Mouse (Mus musculus) lung, embryonic 14.5 days (tissue): Measurements from ENCODE around the gene Arhgef33. TPM values are rescaled to one million over a fixed set of nuclear protein-coding genes. Genes with fewer than 3 reads are reported as not detected.
A peak's percentile ranks its signal among the peaks of the same experiment; 100 is the strongest.

Source experiments
- ATAC-seq: fragments of 200-750 bp; cut with Nextera tagmentation; 2 replicates; pipeline ENCODE4 v1.8.0; 2017; ENCODE audit warnings: mild to moderate bottlenecking, moderate TSS enrichment, moderate library complexity; ENCODE audit not compliant: insufficient read depth
- DNase-seq: peaks from one replicate; pipeline ENCODE4 v3.0.0-alpha.2; 2015
- H3K27ac ChIP-seq: fragments of 300-500 bp; sonication (generic); 2 replicates; pipeline ENCODE4 v1.5.1; 2014; ENCODE audit warnings: low read depth, mild to moderate bottlenecking, moderate library complexity
- H3K27me3 ChIP-seq: fragments of 300-500 bp; sonication (generic); 2 replicates; pipeline ENCODE4 v1.6.1; 2014; ENCODE audit warnings: low read length, control low read depth; ENCODE audit not compliant: insufficient read depth
- H3K36me3 ChIP-seq: fragments of 300-500 bp; sonication (generic); 2 replicates; pipeline ENCODE4 v1.6.1; 2014; ENCODE audit warnings: control low read depth; ENCODE audit not compliant: insufficient read depth
- H3K4me1 ChIP-seq: fragments of 300-500 bp; sonication (generic); 2 replicates; pipeline ENCODE4 v1.6.1; 2014; ENCODE audit warnings: antibody characterized with exemption, control low read depth; ENCODE audit not compliant: insufficient read depth
- H3K4me2 ChIP-seq: fragments of 300-500 bp; sonication (generic); 2 replicates; pipeline ENCODE4 v1.6.1; 2014; ENCODE audit warnings: mild to moderate bottlenecking
- H3K4me3 ChIP-seq: fragments of 300-500 bp; sonication (generic); 2 replicates; pipeline ENCODE4 v1.5.1; 2014; ENCODE audit warnings: low read depth, low read length
- H3K9ac ChIP-seq: fragments of 300-500 bp; sonication (generic); 2 replicates; pipeline ENCODE4 v1.6.1; 2014
- H3K9me3 ChIP-seq: fragments of 300-500 bp; sonication (generic); 2 replicates; pipeline ENCODE4 v1.6.1; 2016; ENCODE audit warnings: low read depth, low read length, control low read depth
- CTCF ChIP-seq: IDR thresholded peaks from 2 replicates; pipeline ENCODE4 v1.5.1; 2016; ENCODE audit warnings: antibody characterized with exemption, low read depth
- WGBS: fragments of 180-500 bp; shearing (Covaris S2); extraction: QIAGEN DNeasy Blood & Tissue Kit; methylation state at CpG from one replicate; pipeline ENCODE4 v1.1.7; 2014; 5-methylcytosine and 5-hydroxymethylcytosine counted together
- polyA plus RNA-seq: library from polyadenylated mRNA; unstranded; fragments of >200 nt; fragmentation: Nextera tagmentation; extraction: Ambion mirVana; gene quantifications from 2 replicates; pipeline ENCODE4 v1.2.1, GENCODE M21; 2014

Arhgef33 gene
- polyA plus RNA-seq, 1 experiment from 2014 or later, result 0.74 TPM

- H3K27me3 ChIP-seq, result no peaks in the 10 kb centered on the region
- no peaks in the 10 kb centered on the region for H3K36me3 ChIP-seq
- H3K27ac ChIP-seq, result no peak overlapping the region
- no peak overlapping the region for H3K9ac ChIP-seq
- H3K9me3 ChIP-seq, result no peaks in the 10 kb centered on the region
- H3K4me2 ChIP-seq, result no peak overlapping the region
- TF ChIP-seq CTCF, result peak; percentile 49
- peak; percentile 43 for DNase-seq
- H3K4me1 ChIP-seq, result no peaks in the 10 kb centered on the region
- H3K4me3 ChIP-seq, result no peak overlapping the region
- ATAC-seq, result no peak
- WGBS, result 72% methylated on average over 4 of the region's 4 CpGs
Measured at GRCm38 (mm10) chr17:80345277-80345676, 38.1 kb downstream of the Arhgef33 start.

DNA sequence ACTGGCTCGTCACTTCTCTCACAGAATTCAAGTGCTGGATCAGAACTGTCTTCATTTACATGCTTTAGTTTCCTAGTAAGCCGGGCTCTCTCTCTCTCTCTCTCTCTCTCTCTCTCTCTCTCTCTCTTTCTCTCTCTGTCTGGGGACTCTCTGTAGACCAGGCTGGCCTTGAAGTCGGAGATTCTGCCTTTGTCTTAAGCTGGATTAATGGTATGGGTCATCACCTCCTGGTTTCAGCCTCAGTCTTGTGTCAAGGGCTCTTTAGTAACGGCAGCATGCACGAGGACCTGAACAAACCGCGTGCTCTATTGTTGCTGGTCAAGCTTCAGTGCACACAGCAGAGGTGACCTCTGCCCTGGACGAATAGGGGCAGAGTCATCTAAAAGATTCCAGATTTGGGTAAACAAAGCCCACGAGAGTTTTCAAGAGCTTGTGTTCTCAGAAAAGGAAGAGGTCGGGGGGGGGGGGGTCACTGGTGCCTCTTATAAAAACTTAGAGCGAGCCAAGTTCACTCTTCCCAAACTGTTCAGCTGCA, 39.5 kb downstream of the Arhgef33 start:
- no peak overlapping the region for H3K27ac ChIP-seq
- H3K4me3 ChIP-seq, result no peak overlapping the region
- no peaks in the 10 kb centered on the region for H3K36me3 ChIP-seq
- no peak overlapping the region for H3K9ac ChIP-seq
- H3K4me2 ChIP-seq, result no peak overlapping the region
- H3K9me3 ChIP-seq, result no peaks in the 10 kb centered on the region
- TF ChIP-seq CTCF, result no peak
- no peak for ATAC-seq
- DNase-seq, result no peak
- no peaks in the 10 kb centered on the region for H3K27me3 ChIP-seq
- no peaks in the 10 kb centered on the region for H3K4me1 ChIP-seq
- 49% methylated on average over 11 of the region's 11 CpGs for WGBS

DNA sequence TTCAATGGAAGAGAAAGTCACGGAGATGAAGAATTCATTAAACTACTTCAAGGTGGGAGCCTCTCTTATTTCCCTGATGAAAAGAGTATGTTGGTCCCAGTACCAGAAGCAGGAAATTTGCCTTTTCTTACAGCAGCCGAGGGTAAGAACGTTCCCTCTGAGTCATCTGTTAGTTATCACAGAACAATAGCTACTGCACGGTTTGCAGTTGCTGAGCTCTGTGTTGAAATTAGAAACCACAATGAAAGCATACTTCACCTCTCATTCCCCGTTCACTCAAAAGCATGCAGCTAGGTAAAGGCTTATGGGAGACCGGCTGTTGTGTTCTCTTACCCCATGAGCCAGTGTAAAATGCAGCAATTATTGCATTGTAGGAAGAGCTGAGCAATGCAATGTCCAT, 40.0 kb downstream of the Arhgef33 start:
- no peak for TF ChIP-seq CTCF
- Histone ChIP-seq H3K27ac (no peak overlapping the region), H3K4me3 (no peak overlapping the region), H3K4me1 (no peaks in the 10 kb centered on the region), H3K27me3 (no peaks in the 10 kb centered on the region), H3K36me3 (no peaks in the 10 kb centered on the region), H3K9me3 (no peaks in the 10 kb centered on the region), H3K4me2 (no peak overlapping the region), H3K9ac (no peak overlapping the region)
- DNase-seq (no peak), ATAC-seq (no peak)
- 43% methylated on average over 6 of the region's 6 CpGs for WGBS

DNA sequence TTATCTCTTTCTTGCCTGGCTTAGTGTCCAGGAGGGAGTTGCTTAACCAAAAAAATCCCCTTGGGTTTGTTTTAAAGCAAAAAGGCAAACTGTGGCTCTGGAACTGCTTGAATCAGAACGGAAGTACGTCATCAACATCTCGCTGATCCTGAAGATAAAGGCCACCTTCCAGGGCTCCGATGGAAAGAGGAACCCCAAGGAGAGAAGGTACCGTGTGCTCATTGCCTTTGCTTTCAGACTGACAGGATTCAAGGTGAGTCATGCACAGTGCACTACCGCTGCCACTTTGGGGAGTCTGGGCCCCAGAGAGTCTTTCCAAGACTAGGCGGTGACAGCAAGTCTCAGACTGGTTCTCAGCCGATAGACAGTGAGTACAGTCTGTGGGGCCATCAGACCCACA, 53.0 kb downstream of the Arhgef33 start:
- Histone ChIP-seq H3K4me3 (no peak overlapping the region), H3K27me3 (no peaks in the 10 kb centered on the region), H3K9me3 (no peaks in the 10 kb centered on the region), H3K4me1 (no peaks in the 10 kb centered on the region), H3K36me3 (no peaks in the 10 kb centered on the region), H3K9ac (no peak overlapping the region), H3K4me2 (no peak overlapping the region), H3K27ac (no peak overlapping the region)
- WGBS, result 85% methylated on average over 8 of the region's 8 CpGs
- ATAC-seq, result no peak
- no peak for TF ChIP-seq CTCF
- no peak for DNase-seq

- ATAC-seq (no peak), DNase-seq (no peak)
- Histone ChIP-seq H3K27ac (no peak overlapping the region), H3K27me3 (no peaks in the 10 kb centered on the region), H3K9me3 (no peaks in the 10 kb centered on the region), H3K4me1 (no peaks in the 10 kb centered on the region), H3K4me2 (no peak overlapping the region), H3K4me3 (no peak overlapping the region), H3K9ac (no peak overlapping the region), H3K36me3 (no peaks in the 10 kb centered on the region)
- 79% methylated on average over 5 of the region's 5 CpGs for WGBS
- TF ChIP-seq CTCF, result no peak
Measured at GRCm38 (mm10) chr17:80367276-80367675, 60.1 kb downstream of the Arhgef33 start.

GRCm38 (mm10) chr17:80368606-80369005, 61.4 kb downstream of the Arhgef33 start:
- Histone ChIP-seq H3K4me3 (no peak overlapping the region), H3K4me2 (no peak overlapping the region), H3K9ac (no peak overlapping the region), H3K4me1 (peaks cover 5% of the 10 kb centered on the region; the same call in 1 of the 2 replicates), H3K27me3 (no peaks in the 10 kb centered on the region), H3K36me3 (no peaks in the 10 kb centered on the region), H3K9me3 (no peaks in the 10 kb centered on the region), H3K27ac (no peak overlapping the region)
- DNase-seq (no peak), ATAC-seq (no peak)
- WGBS, result 73% methylated on average over 9 of the region's 9 CpGs
- TF ChIP-seq CTCF, result no peak

DNA sequence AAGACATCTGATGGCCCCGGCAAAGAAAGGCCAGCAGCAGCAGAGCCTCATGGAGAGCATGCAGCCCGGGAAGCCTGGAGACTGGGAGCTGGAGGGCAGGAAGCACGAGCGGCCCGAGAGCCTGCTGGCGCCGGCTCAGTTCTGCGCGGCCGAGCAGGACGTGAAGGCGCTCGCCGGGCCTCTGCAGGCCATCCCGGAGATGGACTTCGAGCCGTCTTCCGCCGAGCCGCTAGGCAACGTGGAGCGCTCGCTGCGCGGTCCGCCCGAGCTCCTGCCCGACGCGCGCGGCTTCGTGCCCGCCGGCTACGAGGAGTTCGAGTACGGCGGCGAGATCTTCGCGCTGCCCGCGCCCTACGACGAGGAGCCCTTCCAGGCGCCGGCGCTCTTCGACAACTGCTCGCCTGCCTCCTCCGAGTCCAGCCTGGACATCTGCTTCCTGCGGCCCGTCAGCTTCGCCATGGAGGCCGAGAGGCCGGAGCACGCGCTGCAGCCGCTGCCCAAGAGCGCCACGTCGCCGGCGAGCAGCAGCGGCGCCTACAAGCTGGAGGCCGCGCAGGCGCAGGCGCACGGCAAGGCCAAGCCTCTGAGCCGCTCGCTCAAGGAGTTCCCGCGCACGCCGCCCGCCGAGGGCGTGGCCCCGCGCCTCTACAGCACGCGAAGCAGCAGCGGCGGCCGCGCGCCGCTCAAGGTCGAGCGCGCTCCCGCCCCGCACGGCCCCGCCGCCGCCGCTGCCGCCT, 66.0 kb downstream of the Arhgef33 start, which contains the start of gene Gm10190:
TSS of gene Gm10190 (minus strand) at position 553 of the 737 bp plus-strand sequence.
- 2% methylated on average over 94 of the region's 102 CpGs for WGBS
- TF ChIP-seq CTCF, result no peak

More for the DNA sequence above, 66.0 kb downstream of the Arhgef33 start, which contains the start of gene Gm10190:
- Histone ChIP-seq H3K27ac (peak within 1 kb of the TSS; percentile 36; the same call in 1 of the 2 replicates), H3K4me3 (peak within 1 kb of the TSS; percentile 44), H3K9me3 (no peaks in the 10 kb centered on the region), H3K9ac (peak within 1 kb of the TSS; percentile 71), H3K27me3 (no peaks in the 10 kb centered on the region), H3K4me2 (peak within 1 kb of the TSS; percentile 83), H3K4me1 (peaks cover 5% of the 10 kb centered on the region; the same call in 1 of the 2 replicates), H3K36me3 (no peaks in the 10 kb centered on the region)
- DNase-seq, result peak; percentile 97
- ATAC-seq, result peak; percentile 99
